Mouse (Mus musculus): ENCODE measurements around the gene Tagap.
"Not testable (repeated sequence)": the region's sequence is repeated elsewhere in the genome, so short reads cannot be mapped to it uniquely, and the experiment has no call there.

Gene Tagap

GRCm38 (mm10) chr17:7914596-7915227 is 11.1 kb upstream of the Tagap start:
- intact Hi-C loops (cut with DNase I) = no loop called here

- intact Hi-C loops (cut with DNase I) = no loop called here
Measured at GRCm38 (mm10) chr17:7915791-7916190, 10.0 kb upstream of the Tagap start.

GRCm38 (mm10) chr17:7916782-7917574 is 8.8 kb upstream of the Tagap start:
- intact Hi-C loops (cut with DNase I) = no loop called here

- intact Hi-C loops (cut with DNase I) = no loop called here
Measured at GRCm38 (mm10) chr17:7918355-7918754, 7.4 kb upstream of the Tagap start.

- intact Hi-C loops (cut with DNase I) = no loop called here
Measured at GRCm38 (mm10) chr17:7919209-7919608, 6.6 kb upstream of the Tagap start.

GRCm38 (mm10) chr17:7922564-7922963 is 3.2 kb upstream of the Tagap start:
- intact Hi-C loops (cut with DNase I) = no loop called here

GRCm38 (mm10) chr17:7924185-7924725 is 1.5 kb upstream of the Tagap start:
- intact Hi-C loops (cut with DNase I) = no loop called here

- intact Hi-C loops (cut with DNase I) = loop anchor here (2.0 kb wide), 1 partner anchor 57 kb away; no protein-coding TSS in a partner anchor
Measured at GRCm38 (mm10) chr17:7927582-7928535, 2.1 kb downstream of the Tagap start.

- intact Hi-C loops (cut with DNase I) = loop anchor here (2.0 kb wide), 1 partner anchor 58 kb away; no protein-coding TSS in a partner anchor
Measured at GRCm38 (mm10) chr17:7928662-7929061, 2.9 kb downstream of the Tagap start.

GRCm38 (mm10) chr17:7929279-7929678 is 3.5 kb downstream of the Tagap start:
- intact Hi-C loops (cut with DNase I) = loop anchor here (2.0 kb wide), 1 partner anchor 58 kb away; no protein-coding TSS in a partner anchor

GRCm38 (mm10) chr17:7931096-7931990 is 5.5 kb downstream of the Tagap start:
- intact Hi-C loops (cut with DNase I) = no loop called here

- intact Hi-C loops (cut with DNase I) = not testable (repeated sequence)
Measured at GRCm38 (mm10) chr17:7932121-7932520, 6.3 kb downstream of the Tagap start.

- intact Hi-C loops (cut with DNase I) = no loop called here
Measured at GRCm38 (mm10) chr17:7939640-7940039, 13.8 kb downstream of the Tagap start.

- intact Hi-C loops (cut with DNase I) = not testable (repeated sequence)
Measured at GRCm38 (mm10) chr17:7945117-7946052, 19.6 kb downstream of the Tagap start, which contains the start of gene Rsph3a. Gene Rsph3a (plus strand): TSS chr17:7945614.

- intact Hi-C loops (cut with DNase I) = not testable (repeated sequence)
Measured at GRCm38 (mm10) chr17:7946053-7946627, 20.3 kb downstream of the Tagap start.

GRCm38 (mm10) chr17:7951333-7951732 is 25.5 kb downstream of the Tagap start:
- intact Hi-C loops (cut with DNase I) = not testable (repeated sequence)

GRCm38 (mm10) chr17:7957242-7957641 is 31.4 kb downstream of the Tagap start:
- intact Hi-C loops (cut with DNase I) = not testable (repeated sequence)

- intact Hi-C loops (cut with DNase I) = not testable (repeated sequence)
Measured at GRCm38 (mm10) chr17:7963333-7963732, 37.5 kb downstream of the Tagap start.

All from adrenal gland (tissue).